Mouse (Mus musculus) forebrain, embryonic 15.5 days (tissue): ENCODE measurements around the gene Arpc1b. TPM values are rescaled to one million over a fixed set of nuclear protein-coding genes. Genes with fewer than 3 reads are reported as not detected.

Experiments
- ATAC-seq: fragments of 200-750 bp; cut with Nextera tagmentation; replicated peaks from 2 replicates; pipeline ENCODE4 v1.8.0; 2017; ENCODE audit warnings: mild to moderate bottlenecking, moderate TSS enrichment, moderate library complexity
- H3K27ac ChIP-seq: fragments of 300-500 bp; sonication (generic); replicated peaks from 2 replicates; pipeline ENCODE4 v1.5.1; 2015; ENCODE audit warnings: mild to moderate bottlenecking, inconsistent platforms
- H3K27me3 ChIP-seq: fragments of 300-500 bp; sonication (generic); 2 replicates; pipeline ENCODE4 v1.6.1; 2015; ENCODE audit warnings: inconsistent platforms
- H3K36me3 ChIP-seq: fragments of 300-500 bp; sonication (generic); 2 replicates; pipeline ENCODE4 v1.6.1; 2015; ENCODE audit warnings: mild to moderate bottlenecking, inconsistent platforms
- H3K4me1 ChIP-seq: fragments of 300-500 bp; sonication (generic); 2 replicates; pipeline ENCODE4 v1.6.1; 2015; ENCODE audit warnings: inconsistent platforms
- H3K4me2 ChIP-seq: fragments of 300-500 bp; sonication (generic); replicated peaks from 2 replicates; pipeline ENCODE4 v1.6.1; 2015; ENCODE audit warnings: mild to moderate bottlenecking, inconsistent platforms
- H3K4me3 ChIP-seq: fragments of 300-500 bp; sonication (generic); 2 replicates; pipeline ENCODE4 v1.5.1; 2015; ENCODE audit warnings: mild to moderate bottlenecking, inconsistent platforms
- H3K9ac ChIP-seq: fragments of 300-500 bp; sonication (generic); replicated peaks from 2 replicates; pipeline ENCODE4 v1.6.1; 2015; ENCODE audit warnings: mild to moderate bottlenecking, inconsistent platforms
- H3K9me3 ChIP-seq: fragments of 300-500 bp; sonication (generic); 2 replicates; pipeline ENCODE4 v1.6.1; 2016; ENCODE audit warnings: inconsistent platforms
- WGBS: fragments of 180-500 bp; shearing (Covaris S2); methylation state at CpG from one replicate; pipeline ENCODE4 v1.1.7; 2015; ENCODE audit warnings: mixed read lengths; 5-methylcytosine and 5-hydroxymethylcytosine counted together
- polyA plus RNA-seq: library from polyadenylated mRNA; unstranded; fragments of >200 nt; fragmentation: Nextera tagmentation; extraction: Ambion mirVana; gene quantifications from 2 replicates; pipeline ENCODE4 v1.2.1, GENCODE M21; 2015

Gene Arpc1b
- polyA plus RNA-seq, 1 experiment from 2014 or later = 57.0 TPM

DNA sequence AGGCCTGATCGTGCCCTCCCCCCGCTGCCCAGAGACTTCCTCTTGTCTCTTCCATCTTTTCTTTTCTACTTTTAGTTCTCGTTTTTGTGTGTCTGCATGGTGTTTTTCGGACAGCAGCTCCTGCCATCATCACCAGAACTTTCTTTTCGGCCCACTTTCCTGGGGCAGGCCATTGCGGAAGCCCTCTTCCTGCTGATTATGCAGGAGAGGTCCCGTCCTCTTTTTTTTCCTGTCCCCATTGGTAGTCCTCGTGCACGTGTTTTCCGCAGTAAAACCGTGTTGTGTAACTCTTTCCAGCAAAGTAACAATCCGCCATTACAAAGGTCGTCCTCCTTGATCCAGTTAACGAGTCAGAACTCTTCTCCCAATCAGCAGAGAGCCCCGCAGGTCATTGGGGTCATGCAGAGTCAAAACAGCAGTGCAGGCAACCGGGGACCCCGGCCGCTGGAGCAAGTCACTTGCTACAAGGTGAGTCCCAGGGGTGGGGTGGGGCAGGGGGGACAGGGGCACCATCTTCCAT is 64.5 kb downstream of the Arpc1b start:
- no peak overlapping the region for H3K4me3 ChIP-seq
- H3K36me3 ChIP-seq = peaks cover 97% of the 10 kb centered on the region
- ATAC-seq = no peak
- no peaks in the 10 kb centered on the region for H3K9me3 ChIP-seq
- no peaks in the 10 kb centered on the region for H3K4me1 ChIP-seq
- WGBS = 82% methylated on average over 18 of the region's 18 CpGs
- H3K9ac ChIP-seq = no peak overlapping the region
- H3K27me3 ChIP-seq = no peaks in the 10 kb centered on the region
- H3K27ac ChIP-seq = no peak overlapping the region
- H3K4me2 ChIP-seq = no peak overlapping the region

Other genes with a start within 250 kb of the Arpc1b start
- gene Smurf1, start 148.4 kb upstream of the Arpc1b start, polyA plus RNA-seq = 28.4 and 29.7 TPM in 2 replicates
- not detected in 2 replicates for gene Gm4871, start 81.5 kb upstream of the Arpc1b start, polyA plus RNA-seq
- not detected in 2 replicates for gene 1700018F24Rik, start 71.2 kb upstream of the Arpc1b start, polyA plus RNA-seq
- gene Arpc1a, start 30.4 kb upstream of the Arpc1b start, polyA plus RNA-seq = 246 and 258 TPM in 2 replicates
- not detected in 2 replicates for gene Kpna7, start 30.2 kb upstream of the Arpc1b start, polyA plus RNA-seq
- gene Pdap1, start 26.0 kb downstream of the Arpc1b start, polyA plus RNA-seq = 110 and 114 TPM in 2 replicates
- 203 and 216 TPM in 2 replicates for gene Bud31, start 26.1 kb downstream of the Arpc1b start, polyA plus RNA-seq
- 23.3 and 25.1 TPM in 2 replicates for gene Ptcd1, start 52.9 kb downstream of the Arpc1b start, polyA plus RNA-seq
- 54.6 and 56.6 TPM in 2 replicates for gene Cpsf4, start 53.0 kb downstream of the Arpc1b start, polyA plus RNA-seq
- gene Atp5j2, start 77.8 kb downstream of the Arpc1b start, polyA plus RNA-seq = 603 and 647 TPM in 2 replicates
- 15.5 and 17.0 TPM in 2 replicates for gene Zkscan14, start 87.7 kb downstream of the Arpc1b start, polyA plus RNA-seq
- gene Zkscan5, start 90.3 kb downstream of the Arpc1b start, polyA plus RNA-seq = 17.4 and 19.7 TPM in 2 replicates
- gene Zfp655, start 117.5 kb downstream of the Arpc1b start, polyA plus RNA-seq = 36.8 and 38.8 TPM in 2 replicates
- 0.76 and 1.0 TPM in 2 replicates for gene Zscan25, start 166.3 kb downstream of the Arpc1b start, polyA plus RNA-seq
- gene Cyp3a57, start 231.1 kb downstream of the Arpc1b start, polyA plus RNA-seq = not detected in 2 replicates